Mouse (Mus musculus) small intestine, adult 2 months (tissue): ENCODE data around the gene Diras2.

Source experiments
- CTCF ChIP-seq: fragments of 200-500 bp; IDR thresholded peaks from 2 replicates; pipeline ENCODE4 v1.5.1; 2012; ENCODE audit warnings: low read depth, mild to moderate bottlenecking, control low read depth, inconsistent platforms, low read length, moderate library complexity, mixed read lengths; ENCODE audit not compliant: insufficient replicate concordance, insufficient read length; ENCODE audit errors: extremely low read depth
- POLR2A ChIP-seq: fragments of 200-500 bp; IDR thresholded peaks from 2 replicates; pipeline ENCODE4 v1.6.1; 2012; ENCODE audit warnings: low read depth, mild to moderate bottlenecking, control low read depth, inconsistent platforms, low read length, moderate library complexity

- TF ChIP-seq POLR2A, result no peak
- no peak for TF ChIP-seq CTCF
These were observed 19.7 kb upstream of the Diras2 start for GRCm38 (mm10) chr13:52550690-52551193.
